Mouse (Mus musculus): Measurements from ENCODE around the gene Ppip5k2. TPM values are rescaled to one million over a fixed set of nuclear protein-coding genes. Genes with fewer than 3 reads are reported as not detected.

Gene Ppip5k2
- total RNA-seq, 2 experiments from 2014 or later: 54.8 to 56.8 TPM

DNA sequence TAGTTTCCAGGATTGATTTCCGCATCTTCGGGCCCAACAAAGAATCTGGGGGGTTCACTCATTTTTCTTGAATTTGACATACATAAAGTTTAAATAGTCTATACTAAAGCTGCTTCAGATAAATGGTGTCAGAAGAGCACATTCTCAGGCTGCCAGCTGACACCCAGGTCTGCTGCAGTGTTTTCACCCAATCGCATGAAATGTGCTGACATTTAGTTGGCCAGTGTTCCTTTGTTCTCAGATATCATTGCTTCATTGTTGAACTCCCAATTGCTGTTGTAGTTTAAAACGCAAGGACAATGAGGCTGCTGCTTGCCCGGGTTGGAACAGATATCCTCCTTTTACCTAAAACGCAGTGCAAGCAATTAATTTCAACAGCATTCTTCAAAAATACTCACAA is 8.7 kb downstream of the Ppip5k2 start:
- ATAC-seq (replicated peaks; ENCODE audit: low FRiP score, low TSS enrichment, poor library complexity, severe bottlenecking): no peak

DNA sequence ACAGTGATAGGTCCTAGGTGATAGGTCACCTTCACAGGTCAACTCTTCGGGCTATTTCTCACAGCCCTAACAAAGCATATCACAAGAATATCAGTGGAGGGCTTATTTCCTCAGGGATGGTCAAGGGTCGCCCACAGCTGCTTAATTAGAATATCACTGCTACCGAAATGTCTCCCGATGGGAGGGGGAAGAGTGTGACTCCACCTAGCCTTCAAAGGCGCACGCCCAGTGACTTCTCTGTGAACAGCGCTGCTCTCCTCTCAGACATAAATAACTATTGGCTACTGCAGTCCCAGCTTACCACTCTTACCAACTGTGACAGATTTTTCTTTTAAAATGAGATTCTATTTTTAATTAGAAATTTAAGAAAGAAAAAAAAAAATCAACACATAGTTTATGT is 9.6 kb downstream of the Ppip5k2 start:
- no peak for ATAC-seq (replicated peaks; ENCODE audit: low FRiP score, low TSS enrichment, poor library complexity, severe bottlenecking)

DNA sequence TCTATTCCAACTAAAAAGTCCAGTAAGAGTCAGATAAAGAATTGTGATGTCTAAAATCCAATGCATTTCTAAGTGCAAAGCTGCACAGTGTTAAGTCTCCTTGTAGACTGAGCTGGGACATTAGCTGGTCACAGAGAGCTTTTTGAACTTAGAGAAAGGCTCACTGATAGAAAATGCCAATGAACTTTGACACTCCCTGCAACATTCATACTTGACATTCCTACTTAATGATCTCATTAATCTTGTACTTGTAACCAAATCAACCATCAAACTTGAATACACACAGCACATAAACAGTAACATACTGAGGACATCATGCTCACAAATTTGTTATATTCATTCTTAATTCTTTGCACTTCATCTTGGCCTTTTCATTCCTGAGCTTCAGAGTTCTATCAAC is 10.4 kb downstream of the Ppip5k2 start:
- ATAC-seq (replicated peaks; ENCODE audit: low FRiP score, low TSS enrichment, poor library complexity, severe bottlenecking): no peak

DNA sequence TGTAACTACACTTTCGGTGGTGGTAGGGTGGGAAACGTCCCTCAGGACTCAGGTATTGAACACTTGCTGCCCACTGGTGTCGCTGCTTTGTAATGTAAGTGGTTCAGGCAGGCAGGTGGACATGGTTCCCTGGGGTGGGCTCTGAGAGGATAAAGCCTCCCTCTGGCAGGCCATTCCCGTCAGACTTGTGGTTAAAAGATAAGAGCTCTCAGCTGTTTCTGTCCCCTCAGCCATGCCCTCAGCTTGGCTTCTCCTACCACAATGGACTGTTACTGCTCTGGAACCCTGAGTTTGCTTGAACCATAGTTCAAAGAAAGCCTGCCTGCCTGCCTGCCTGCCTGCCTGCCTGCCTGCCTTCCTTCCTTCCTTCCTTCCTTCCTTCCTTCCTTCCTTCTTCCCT is 15.8 kb downstream of the Ppip5k2 start:
- peak; percentile 67 for ATAC-seq (replicated peaks; ENCODE audit: low FRiP score, low TSS enrichment, poor library complexity, severe bottlenecking)

DNA sequence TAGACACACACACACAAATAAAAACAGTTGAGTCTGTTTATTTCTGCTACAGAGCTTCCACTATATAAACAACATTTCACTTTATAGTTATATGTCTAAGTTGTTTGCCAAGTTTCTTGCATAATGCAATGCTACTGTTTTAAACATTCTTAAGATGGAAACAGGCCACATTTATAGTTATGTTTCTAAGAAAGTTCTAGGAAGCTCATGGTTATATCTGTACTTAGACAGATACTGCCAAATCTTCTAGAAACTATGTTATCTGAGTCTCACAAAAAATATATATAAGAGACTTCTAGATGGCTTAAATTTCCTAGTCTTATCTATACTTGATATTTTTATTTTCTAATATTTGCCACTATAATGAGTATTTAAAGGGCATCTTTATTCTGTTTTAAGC is 17.0 kb downstream of the Ppip5k2 start:
- ATAC-seq (replicated peaks; ENCODE audit: low FRiP score, low TSS enrichment, poor library complexity, severe bottlenecking): no peak

DNA sequence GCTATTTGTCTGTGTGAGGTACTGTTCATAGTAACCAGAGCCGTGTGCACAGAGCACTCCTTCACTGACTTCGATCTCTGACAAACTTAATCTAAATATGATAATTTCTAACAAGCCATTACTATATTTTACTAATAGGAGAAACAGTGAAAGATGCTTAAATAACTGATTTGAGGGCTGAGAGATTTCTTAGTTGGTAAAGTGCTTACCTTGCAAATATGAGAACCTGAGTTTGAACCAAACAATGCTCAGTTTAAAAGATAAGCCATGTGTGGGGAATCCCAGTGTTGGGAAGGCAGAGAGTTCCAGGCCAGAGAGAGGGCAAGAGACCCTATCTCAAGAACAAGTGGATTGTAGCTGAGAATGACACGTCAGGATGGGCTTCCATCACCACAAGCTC is 22.0 kb downstream of the Ppip5k2 start:
- ATAC-seq (replicated peaks; ENCODE audit: low FRiP score, low TSS enrichment, poor library complexity, severe bottlenecking): no peak

DNA sequence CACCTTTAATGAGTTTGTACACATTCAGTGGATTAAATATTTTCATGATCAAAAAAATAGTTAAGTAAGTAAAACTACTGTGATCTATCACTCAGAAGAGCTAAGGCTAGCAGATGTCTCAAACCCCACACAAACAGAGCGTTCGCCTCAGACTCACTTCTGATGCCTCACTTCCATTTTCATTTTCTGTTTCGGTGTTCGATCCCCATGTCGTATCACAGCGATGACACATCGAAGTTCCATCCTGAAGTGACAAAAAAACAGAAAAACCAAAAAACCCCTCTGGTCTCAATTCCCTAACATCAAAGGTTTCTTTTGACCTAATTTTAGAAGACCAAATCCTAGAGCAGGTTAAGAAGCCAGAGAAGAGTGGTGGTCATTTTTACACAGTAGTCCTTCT is 23.9 kb downstream of the Ppip5k2 start:
- ATAC-seq (replicated peaks; ENCODE audit: low FRiP score, low TSS enrichment, poor library complexity, severe bottlenecking): no peak

DNA sequence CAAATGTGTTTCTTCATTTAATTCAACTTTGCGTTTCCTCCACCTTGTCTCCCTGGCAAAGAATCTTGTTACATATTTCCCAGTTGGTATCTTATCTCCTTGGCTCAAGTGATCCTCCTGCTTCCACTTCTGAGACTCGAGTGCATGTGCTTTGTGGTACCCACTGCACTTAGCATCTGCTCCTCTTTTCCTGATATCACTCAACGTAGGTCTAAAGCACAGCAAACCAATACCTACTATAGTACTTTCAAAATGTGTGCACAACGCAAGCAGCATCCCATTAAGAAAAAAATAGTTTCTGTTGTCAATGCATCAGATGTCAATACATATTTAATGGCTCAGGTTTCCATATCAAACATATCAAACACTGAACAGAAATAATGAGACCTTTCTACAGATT is 24.5 kb downstream of the Ppip5k2 start:
- ATAC-seq (replicated peaks; ENCODE audit: low FRiP score, low TSS enrichment, poor library complexity, severe bottlenecking): no peak

DNA sequence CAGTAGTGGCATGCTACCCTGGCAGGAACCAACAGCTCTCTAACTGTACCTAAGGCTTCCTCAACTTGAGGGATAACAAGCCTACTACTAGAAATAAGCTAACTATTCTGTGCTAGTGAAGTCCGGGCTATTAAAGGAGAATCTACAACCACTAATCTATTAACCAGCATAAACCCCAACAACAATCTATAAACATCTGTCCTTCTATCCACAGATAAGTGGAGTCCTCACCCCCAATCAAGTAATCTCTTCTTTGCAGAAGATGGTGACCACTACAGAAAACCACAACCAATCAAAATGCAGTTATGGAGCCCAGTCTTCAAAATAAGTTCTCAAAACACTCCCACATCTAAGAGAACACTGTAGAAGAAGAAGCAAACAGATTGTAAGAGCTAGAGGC is 27.1 kb downstream of the Ppip5k2 start:
- ATAC-seq (replicated peaks; ENCODE audit: low FRiP score, low TSS enrichment, poor library complexity, severe bottlenecking): peak; percentile 94

DNA sequence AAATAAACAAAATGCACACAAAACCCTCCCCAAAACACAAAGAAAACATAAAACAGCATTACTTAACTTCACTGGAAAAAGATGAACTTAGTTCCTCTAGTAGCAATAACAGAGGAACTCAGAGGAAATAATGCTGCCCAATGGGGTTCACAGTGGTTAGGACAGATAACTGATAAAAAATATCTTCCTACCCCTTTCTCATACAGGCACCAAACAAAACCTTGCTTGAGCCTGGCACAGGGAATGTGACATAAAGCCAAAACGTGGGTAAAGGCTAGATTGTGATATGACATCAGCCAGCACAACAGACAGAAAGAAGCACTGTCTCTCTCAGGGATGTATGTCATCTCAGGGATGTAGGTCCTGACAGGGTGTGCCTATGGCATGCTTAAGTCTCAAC is 40.9 kb downstream of the Ppip5k2 start:
- ATAC-seq (replicated peaks; ENCODE audit: low FRiP score, low TSS enrichment, poor library complexity, severe bottlenecking): peak; percentile 60; the same call in 1 of the 2 replicates

DNA sequence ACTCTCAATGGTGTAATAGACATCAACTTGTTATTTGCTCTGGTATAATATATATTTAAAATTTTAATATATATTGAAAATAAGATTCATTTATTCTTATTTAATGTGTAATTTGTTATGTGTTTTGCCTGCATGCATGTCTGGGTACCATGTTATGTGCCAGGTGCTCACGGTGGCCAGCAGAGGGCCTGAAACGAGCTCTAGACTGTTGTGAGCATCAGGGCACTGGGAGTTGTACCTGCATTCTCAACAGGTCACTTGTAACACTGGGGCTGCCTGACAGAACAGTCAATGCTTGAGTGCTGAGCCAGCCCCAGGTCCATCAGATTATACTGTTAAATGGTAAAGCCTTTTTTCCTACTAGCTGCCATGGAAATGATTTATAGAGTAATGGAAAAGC is 43.5 kb downstream of the Ppip5k2 start:
- peak; percentile 89 for ATAC-seq (replicated peaks; ENCODE audit: low FRiP score, low TSS enrichment, poor library complexity, severe bottlenecking)

DNA sequence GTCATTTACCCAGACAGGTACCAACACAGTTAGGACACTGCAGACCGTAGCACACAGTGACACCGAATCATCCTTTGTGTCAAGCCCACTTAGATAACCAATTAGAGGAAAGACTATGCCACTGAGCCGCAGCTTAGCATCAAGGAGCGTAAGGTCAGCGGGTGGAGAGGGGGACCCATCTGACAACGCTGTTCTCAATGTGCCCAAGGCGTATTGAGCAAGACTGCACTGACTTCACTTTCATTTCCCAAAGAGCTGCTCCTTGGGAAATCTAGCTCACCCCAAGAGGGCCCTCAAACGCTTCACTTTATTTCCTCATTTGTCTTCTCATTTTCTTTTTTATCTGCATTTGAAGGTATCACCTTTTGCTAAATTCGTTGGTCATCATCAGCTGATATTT is 51.8 kb downstream of the Ppip5k2 start:
- ATAC-seq (replicated peaks; ENCODE audit: low FRiP score, low TSS enrichment, poor library complexity, severe bottlenecking): no peak

DNA sequence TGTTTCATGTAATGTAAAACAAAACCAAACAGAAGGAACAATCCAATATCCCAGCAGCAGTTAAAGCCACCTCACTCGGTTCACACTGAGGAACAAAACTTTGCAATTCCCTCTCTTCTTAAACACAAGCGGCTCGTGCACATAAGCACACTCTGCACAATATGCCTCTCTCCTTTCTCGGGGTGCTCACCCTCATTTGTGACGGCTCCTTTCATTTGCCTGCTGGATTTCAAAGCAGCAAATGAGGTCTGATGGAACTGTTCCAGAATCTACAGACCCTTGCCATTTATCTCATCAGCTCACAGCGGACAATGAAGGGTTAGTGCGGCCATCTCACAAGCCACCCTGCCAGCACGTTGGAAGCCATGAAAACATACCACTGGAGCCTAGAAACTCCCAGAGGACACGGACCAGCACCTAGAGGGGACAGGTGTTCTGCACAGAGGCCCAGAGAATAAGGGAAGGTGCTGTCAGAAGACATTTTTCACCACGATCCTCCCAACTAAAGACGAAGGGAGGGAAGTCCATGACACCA is 55.8 kb downstream of the Ppip5k2 start:
- ATAC-seq (replicated peaks; ENCODE audit: low FRiP score, low TSS enrichment, poor library complexity, severe bottlenecking): no peak

DNA sequence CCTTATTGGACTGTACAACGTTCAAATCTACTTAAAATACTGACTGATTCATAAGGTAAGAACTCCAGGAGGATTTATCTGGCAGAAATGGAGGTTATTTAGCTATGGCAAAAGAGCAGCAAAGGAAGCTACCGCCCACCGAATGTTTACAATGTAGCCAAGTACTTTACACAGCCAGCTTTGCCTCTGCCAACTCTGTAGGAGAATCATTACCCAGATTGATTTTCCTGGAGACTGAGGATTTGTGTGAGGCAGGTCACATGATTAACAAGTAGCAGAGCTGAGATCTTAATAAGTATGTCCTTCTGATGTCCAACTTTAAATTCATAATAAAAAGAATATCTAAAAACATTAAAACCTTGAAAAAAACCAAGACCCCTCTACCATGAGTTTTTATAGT is 59.7 kb downstream of the Ppip5k2 start:
- no peak for ATAC-seq (replicated peaks; ENCODE audit: low FRiP score, low TSS enrichment, poor library complexity, severe bottlenecking)

DNA sequence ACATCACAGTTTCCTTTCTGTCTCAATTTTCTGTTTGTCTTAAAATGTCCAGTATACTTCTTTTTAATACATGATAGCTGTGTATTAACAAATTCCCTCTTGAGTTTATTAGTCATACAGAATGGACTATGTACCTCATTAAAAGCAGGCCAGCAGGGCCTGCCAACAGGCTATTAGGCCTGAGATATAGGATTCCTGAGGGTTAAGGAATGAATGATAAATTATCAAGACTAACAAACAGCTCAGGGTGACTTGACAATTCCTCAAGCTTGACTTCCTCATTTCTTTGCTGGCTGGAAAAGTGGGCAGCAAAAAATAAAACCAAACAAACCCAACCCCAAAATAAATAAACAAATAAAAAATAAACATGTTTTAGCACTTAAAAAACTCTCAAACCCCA is 64.8 kb downstream of the Ppip5k2 start:
- ATAC-seq (replicated peaks; ENCODE audit: low FRiP score, low TSS enrichment, poor library complexity, severe bottlenecking): no peak

DNA sequence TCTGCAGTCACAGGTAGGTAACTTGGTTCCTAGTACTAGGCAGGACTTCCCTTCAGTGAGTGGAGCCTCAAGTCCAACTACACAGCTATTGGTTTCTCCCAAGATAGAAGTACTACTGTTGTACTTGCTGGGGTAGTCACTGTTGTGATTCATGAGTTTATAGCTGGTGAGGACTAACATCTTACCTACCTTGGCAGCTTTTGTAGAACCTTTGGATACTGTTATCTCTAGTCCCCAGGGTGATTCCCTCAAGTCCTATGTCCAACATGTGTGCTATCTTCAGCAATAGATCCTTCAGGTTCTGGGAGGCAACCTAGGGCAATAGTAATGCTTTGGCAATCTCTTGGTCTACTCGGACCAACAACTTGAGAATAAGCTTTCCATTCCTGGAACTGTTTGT is 65.6 kb downstream of the Ppip5k2 start:
- ATAC-seq (replicated peaks; ENCODE audit: low FRiP score, low TSS enrichment, poor library complexity, severe bottlenecking): peak; percentile 48

DNA sequence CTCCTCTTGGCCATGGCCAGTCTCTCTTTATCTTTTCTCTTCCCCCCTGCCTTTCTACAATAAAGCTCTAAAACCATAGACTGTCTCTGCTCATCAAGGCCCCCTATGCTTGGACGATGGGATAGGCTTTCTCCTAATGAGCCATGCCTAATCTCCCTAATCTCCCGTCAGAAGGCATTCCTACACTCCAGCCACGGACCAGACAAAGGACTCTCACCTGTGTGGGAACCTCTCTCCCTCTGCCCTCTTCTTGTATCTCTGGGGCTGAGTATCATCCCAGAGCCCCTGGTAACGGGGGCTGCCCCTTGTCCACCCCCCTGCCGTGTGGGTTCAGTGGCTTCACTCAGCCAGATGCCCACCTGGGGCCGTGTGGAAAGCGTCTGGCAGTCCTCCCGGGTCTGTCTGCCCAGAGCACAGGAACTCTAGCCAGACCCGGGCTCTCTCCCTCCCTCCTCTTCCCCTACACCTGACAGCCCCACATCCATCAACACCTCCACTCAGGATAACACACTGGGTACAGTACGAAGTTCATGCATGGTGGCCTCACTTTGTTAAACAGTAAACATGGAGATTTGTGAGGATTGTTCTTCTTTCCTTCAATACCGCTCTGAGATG is 71.1 kb downstream of the Ppip5k2 start:
- no peak for ATAC-seq (replicated peaks; ENCODE audit: low FRiP score, low TSS enrichment, poor library complexity, severe bottlenecking)

DNA sequence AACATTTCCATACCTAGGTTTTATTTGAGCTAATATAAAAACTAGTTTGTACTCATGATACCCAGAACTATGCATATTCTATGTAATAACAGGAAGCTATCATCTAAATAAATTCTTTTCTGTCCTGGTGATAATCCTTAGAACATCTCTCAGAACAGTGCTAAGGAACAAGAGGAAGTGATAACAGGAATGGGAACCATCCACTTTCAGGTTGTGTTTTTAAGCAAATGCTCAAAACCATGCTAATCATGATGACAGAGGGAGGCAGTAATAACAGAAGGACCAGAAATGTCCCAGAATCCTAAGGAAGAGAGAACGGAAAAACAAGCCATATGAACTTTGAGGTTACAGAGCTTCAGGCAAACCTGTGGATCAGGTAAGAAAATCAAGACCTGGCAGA is 72.9 kb downstream of the Ppip5k2 start:
- no peak for ATAC-seq (replicated peaks; ENCODE audit: low FRiP score, low TSS enrichment, poor library complexity, severe bottlenecking)

DNA sequence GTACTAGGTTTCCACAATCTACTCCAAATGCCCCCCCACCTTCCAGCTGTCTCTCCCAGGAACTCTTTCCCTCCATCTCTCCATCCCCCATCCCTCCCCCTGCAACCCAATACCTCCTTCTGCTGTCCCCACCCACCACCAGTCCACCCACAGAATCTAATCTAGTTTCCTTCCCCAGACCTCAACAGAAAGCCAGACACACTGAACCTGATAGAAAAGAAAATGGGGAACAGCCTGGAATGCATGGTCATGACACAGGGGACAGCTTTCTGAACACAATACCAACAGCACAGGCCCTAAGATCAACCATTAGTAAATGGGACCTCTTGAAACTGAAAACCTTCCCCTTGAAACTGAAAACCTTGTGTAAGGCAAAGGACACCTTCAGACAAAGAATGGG is 76.4 kb downstream of the Ppip5k2 start:
- no peak; the same call in 1 of the 2 replicates for ATAC-seq (replicated peaks; ENCODE audit: low FRiP score, low TSS enrichment, poor library complexity, severe bottlenecking)

DNA sequence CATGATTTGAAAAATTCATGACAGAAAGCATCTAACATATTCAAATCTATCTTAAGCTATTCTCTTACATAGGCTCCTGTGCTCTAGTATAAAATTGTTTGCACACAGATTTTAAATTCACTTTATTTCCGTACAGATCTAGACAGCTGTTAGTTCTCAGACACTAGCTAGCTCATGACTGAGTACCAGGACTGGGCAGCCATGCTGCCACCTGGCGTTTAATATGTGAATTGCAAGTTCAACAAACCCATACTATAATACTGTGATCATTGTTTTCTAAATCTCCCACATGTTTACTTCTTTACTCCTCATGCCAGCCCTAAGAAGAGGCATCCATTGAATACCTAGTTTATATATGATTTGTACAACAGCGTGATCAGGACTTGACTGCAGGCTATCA is 81.5 kb downstream of the Ppip5k2 start:
- ATAC-seq (replicated peaks; ENCODE audit: low FRiP score, low TSS enrichment, poor library complexity, severe bottlenecking): peak; percentile 92

DNA sequence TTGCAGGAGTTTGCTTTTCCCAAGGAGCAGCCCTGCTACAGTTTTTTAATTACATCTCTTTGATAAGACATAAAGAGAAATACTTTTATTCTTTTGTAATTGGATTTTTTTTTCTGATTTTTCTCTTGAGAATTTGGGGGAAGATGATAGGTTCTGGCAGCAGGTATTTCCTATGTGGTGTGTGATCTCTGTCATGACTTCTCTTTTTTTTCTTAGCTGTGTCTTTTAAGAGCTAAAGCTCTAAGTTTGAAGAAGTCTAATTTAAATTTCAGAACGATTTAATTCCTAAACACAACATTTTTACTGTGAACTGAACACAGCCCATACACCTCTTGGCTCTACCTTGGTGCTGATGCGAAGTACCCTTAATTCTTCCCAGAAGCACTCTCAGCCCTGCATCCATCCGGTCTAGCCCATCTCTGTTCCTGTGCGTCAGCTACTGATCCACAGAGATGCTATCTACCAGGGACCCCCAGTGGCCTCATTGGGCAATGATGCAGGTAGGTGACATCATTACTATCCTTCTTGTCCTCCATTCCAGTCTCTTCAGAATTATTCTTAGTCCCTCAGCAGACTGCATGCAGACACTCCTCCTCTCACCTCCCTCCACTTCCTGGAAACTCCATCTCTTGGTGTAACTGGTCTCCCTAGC is 93.6 kb downstream of the Ppip5k2 start:
- ATAC-seq (replicated peaks; ENCODE audit: low FRiP score, low TSS enrichment, poor library complexity, severe bottlenecking): no peak

All from megakaryocyte-erythroid progenitor cell, adult 5-6 weeks (primary cell).